Mouse (Mus musculus) lung, postnatal 0 days (tissue): ENCODE measurements around the gene Ehd2. TPM values are rescaled to one million over a fixed set of nuclear protein-coding genes. Genes with fewer than 3 reads are reported as not detected.
A peak's percentile ranks its signal among the peaks of the same experiment; 100 is the strongest.
"Not testable (repeated sequence)": the region's sequence is repeated elsewhere in the genome, so short reads cannot be mapped to it uniquely, and the experiment has no call there.

Source experiments
- ATAC-seq: fragments of 200-750 bp; cut with Nextera tagmentation; 2 replicates; pipeline ENCODE4 v1.8.0; 2017; ENCODE audit warnings: moderate library complexity
- DNase-seq: peaks from one replicate; pipeline ENCODE4 v3.0.0-alpha.2; 2016; ENCODE audit warnings: low spot score
- H3K27ac ChIP-seq: fragments of 300-500 bp; sonication (generic); 2 replicates; pipeline ENCODE4 v1.5.1; 2014; ENCODE audit warnings: antibody characterized with exemption, mild to moderate bottlenecking, low read length, mixed read lengths
- H3K27me3 ChIP-seq: fragments of 300-500 bp; sonication (generic); replicated peaks from 2 replicates; pipeline ENCODE4 v1.6.1; 2014; ENCODE audit warnings: low read length, mixed read lengths; ENCODE audit not compliant: insufficient read depth
- H3K36me3 ChIP-seq: fragments of 300-500 bp; sonication (generic); 2 replicates; pipeline ENCODE4 v1.6.1; 2014; ENCODE audit warnings: low read length, mixed read lengths; ENCODE audit not compliant: insufficient read depth
- H3K4me1 ChIP-seq: fragments of 300-500 bp; sonication (generic); 2 replicates; pipeline ENCODE4 v1.6.1; 2014; ENCODE audit warnings: antibody characterized with exemption, low read depth, low read length, mixed read lengths; ENCODE audit not compliant: insufficient read depth
- H3K4me2 ChIP-seq: fragments of 300-500 bp; sonication (generic); replicated peaks from 2 replicates; pipeline ENCODE4 v1.6.1; 2014; ENCODE audit warnings: low read depth, mild to moderate bottlenecking, low read length, moderate library complexity, mixed read lengths
- H3K4me3 ChIP-seq: fragments of 300-500 bp; sonication (generic); 2 replicates; pipeline ENCODE4 v1.5.1; 2014; ENCODE audit warnings: low read depth, low read length
- H3K9ac ChIP-seq: fragments of 300-500 bp; sonication (generic); replicated peaks from 2 replicates; pipeline ENCODE4 v1.6.1; 2014; ENCODE audit warnings: low read depth, mild to moderate bottlenecking
- H3K9me3 ChIP-seq: fragments of 300-500 bp; sonication (generic); 2 replicates; pipeline ENCODE4 v1.6.1; 2016; ENCODE audit warnings: low read length, mixed read lengths
- CTCF ChIP-seq: IDR thresholded peaks from 2 replicates; pipeline ENCODE4 v1.5.1; 2016; ENCODE audit warnings: antibody characterized with exemption, mild to moderate bottlenecking
- EP300 ChIP-seq: IDR thresholded peaks from 2 replicates; pipeline ENCODE4 v1.6.1; 2016; ENCODE audit warnings: antibody characterized with exemption, mild to moderate bottlenecking, control low read depth
- WGBS: fragments of 180-500 bp; shearing (Covaris S2); extraction: QIAGEN DNeasy Blood & Tissue Kit; methylation state at CpG from one replicate; pipeline ENCODE4 v1.1.7; 2014; 5-methylcytosine and 5-hydroxymethylcytosine counted together
- polyA plus RNA-seq: library from polyadenylated mRNA; unstranded; fragments of >200 nt; fragmentation: Nextera tagmentation; extraction: Ambion mirVana; gene quantifications from 2 replicates; pipeline ENCODE4 v1.2.1, GENCODE M21; 2015

Gene Ehd2
- polyA plus RNA-seq, 1 experiment from 2014 or later, result 92.2 TPM

DNA sequence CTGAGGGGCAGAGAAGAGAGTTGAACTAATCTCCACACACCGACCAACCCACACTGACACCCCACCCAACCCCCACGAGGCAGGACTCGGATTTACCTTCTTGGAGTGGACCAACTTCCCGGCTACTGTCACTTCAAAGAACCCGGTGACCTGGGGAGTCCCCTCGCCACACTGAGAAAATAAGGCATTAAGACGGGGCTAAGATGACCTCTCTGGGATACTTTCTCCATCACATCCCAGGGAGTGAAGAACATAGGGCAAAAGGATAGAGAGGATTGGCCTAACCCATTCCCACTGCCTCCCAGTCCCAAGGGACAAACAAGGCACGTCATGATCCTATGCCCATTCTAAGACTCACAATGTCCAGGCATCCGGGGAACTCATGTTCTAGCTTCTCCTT is 47.4 kb downstream of the Ehd2 start:
- WGBS, result 90% methylated on average over 9 of the region's 9 CpGs
- DNase-seq (no peak), ATAC-seq (no peak)
- Histone ChIP-seq H3K27ac (no peak overlapping the region), H3K4me1 (peaks cover 17% of the 10 kb centered on the region), H3K27me3 (no peaks in the 10 kb centered on the region), H3K4me3 (no peak overlapping the region), H3K9ac (no peak overlapping the region), H3K36me3 (peaks cover 10% of the 10 kb centered on the region; the same call in 1 of the 2 replicates), H3K9me3 (no peaks in the 10 kb centered on the region), H3K4me2 (no peak overlapping the region)
- TF ChIP-seq EP300 (no peak), CTCF (no peak)

GRCm38 (mm10) chr7:15918371-15918770 is 49.0 kb downstream of the Ehd2 start:
- peaks cover 17% of the 10 kb centered on the region for H3K4me1 ChIP-seq
- ATAC-seq, result no peak
- no peak overlapping the region for H3K4me3 ChIP-seq
- no peaks in the 10 kb centered on the region for H3K9me3 ChIP-seq
- no peak overlapping the region for H3K9ac ChIP-seq
- H3K27ac ChIP-seq, result no peak overlapping the region
- no peak for TF ChIP-seq CTCF
- TF ChIP-seq EP300, result no peak
- H3K36me3 ChIP-seq, result peaks cover 10% of the 10 kb centered on the region; the same call in 1 of the 2 replicates
- no peaks in the 10 kb centered on the region for H3K27me3 ChIP-seq
- no peak for DNase-seq
- no peak overlapping the region for H3K4me2 ChIP-seq

DNA sequence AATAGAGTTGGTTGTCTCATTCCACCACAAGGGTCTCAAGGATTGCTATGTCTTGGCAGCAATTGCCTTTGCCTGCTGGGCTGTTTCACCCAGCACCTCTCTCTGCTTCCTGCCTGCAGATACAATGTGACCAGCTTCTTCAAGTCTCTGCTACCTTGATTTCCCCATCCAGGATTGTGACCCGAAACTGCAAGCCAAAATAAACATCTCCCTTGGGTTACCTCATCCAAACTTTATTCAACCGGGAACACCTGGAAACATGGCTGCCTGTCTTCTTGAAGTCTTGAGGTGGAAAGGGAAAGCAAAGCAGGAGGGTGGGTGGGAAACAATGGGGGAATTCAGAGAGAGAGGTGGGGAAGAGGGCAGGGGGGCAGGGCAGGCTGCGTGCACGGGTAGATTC is 50.4 kb downstream of the Ehd2 start:
- DNase-seq, result no peak
- WGBS, result 55% methylated on average over 4 of the region's 4 CpGs

DNA sequence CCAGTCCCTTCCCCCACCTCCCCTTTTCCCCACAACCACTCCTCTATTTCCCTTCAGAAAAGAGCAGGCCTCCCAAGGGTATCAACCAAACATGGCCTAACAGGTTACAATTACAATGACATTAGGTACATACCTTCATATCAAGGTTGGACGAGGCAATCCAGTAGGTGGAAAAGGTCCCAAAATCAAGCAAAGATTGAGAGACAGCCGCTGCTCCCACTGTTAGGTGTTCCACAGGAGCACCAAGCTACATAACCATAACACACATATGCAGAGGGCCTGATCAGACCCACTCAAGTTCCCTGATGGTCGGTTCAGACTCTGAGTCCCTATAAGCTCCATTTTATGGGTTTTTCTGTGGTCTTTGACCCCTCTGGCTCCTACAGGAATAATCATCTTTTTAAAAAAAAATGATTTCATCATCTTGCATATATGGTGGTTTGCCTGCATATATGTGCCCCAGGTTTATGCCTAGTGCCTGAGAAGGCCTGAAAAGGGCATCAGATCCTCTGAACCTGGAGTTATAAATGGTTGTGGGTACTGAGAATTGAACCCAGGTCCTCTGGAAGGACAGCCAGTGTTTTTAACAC is 51.1 kb downstream of the Ehd2 start:
- H3K36me3 ChIP-seq, result peaks cover 10% of the 10 kb centered on the region; the same call in 1 of the 2 replicates
- DNase-seq (peak; percentile 3), ATAC-seq (no peak)
- 80% methylated on average over 3 of the region's 3 CpGs for WGBS
- no peak overlapping the region for H3K27ac ChIP-seq
- no peak overlapping the region for H3K4me3 ChIP-seq
- no peaks in the 10 kb centered on the region for H3K9me3 ChIP-seq
- no peak overlapping the region for H3K9ac ChIP-seq
- TF ChIP-seq CTCF (no peak), EP300 (no peak)
- no peaks in the 10 kb centered on the region for H3K27me3 ChIP-seq
- peaks cover 10% of the 10 kb centered on the region for H3K4me1 ChIP-seq
- no peak overlapping the region for H3K4me2 ChIP-seq

More for the DNA sequence above, 50.4 kb downstream of the Ehd2 start:
- TF ChIP-seq CTCF, result no peak
- no peak for TF ChIP-seq EP300
- H3K4me2 ChIP-seq, result no peak overlapping the region
- H3K9me3 ChIP-seq, result no peaks in the 10 kb centered on the region
- H3K4me1 ChIP-seq, result peaks cover 13% of the 10 kb centered on the region
- H3K9ac ChIP-seq, result no peak overlapping the region
- ATAC-seq, result no peak
- H3K27ac ChIP-seq, result no peak overlapping the region
- peaks cover 10% of the 10 kb centered on the region; the same call in 1 of the 2 replicates for H3K36me3 ChIP-seq
- no peak overlapping the region for H3K4me3 ChIP-seq
- H3K27me3 ChIP-seq, result no peaks in the 10 kb centered on the region

DNA sequence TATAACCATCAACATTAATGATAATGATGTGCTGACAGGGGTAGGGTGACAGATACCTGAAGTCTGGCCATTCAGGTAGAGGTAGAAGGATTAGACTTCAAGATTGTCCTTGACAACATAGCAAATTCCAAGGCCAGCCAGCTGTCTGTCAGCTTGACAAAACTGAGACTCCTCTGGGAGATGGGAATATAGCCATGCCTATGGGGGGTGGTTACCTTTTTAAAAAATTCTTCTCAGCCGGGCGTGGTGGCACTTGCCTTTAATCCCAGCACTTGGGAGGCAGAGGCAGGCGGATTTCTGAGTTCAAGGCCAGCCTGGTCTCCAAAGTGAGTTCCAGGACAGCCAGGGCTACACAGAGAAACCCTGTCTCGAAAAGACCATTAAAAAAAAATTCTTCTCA is 51.7 kb downstream of the Ehd2 start:
- H3K4me1 ChIP-seq, H3K9ac ChIP-seq, H3K4me3 ChIP-seq, H3K4me2 ChIP-seq, H3K9me3 ChIP-seq, ATAC-seq, H3K27ac ChIP-seq, H3K27me3 ChIP-seq, DNase-seq: not testable (repeated sequence)
- WGBS, result 80% methylated on average over 4 of the region's 4 CpGs
- H3K36me3 ChIP-seq, result peaks cover 10% of the 10 kb centered on the region; the same call in 1 of the 2 replicates

DNA sequence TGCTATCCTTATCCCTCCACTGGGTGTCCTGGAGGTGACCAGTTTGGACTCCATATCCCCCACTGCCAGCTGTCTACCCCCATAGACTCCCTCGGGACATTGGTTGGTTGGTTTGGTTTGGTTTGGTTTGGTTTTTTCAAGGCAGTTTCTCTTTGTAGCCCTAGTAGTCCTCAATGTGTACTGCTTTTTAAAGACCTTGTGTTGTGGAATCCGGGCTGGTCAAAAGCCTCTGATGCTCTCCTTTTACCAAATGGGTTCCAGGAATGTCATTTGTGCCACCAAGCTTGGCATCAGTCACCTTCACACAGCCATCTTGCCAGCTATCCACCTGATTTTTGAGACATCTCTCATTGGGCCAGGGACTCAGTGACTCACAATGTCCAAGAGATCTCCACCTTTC is 52.6 kb downstream of the Ehd2 start:
- no peak overlapping the region for H3K4me3 ChIP-seq
- H3K9me3 ChIP-seq, result no peaks in the 10 kb centered on the region
- peaks cover 10% of the 10 kb centered on the region; the same call in 1 of the 2 replicates for H3K36me3 ChIP-seq
- TF ChIP-seq CTCF (no peak), EP300 (no peak)
- no peak for ATAC-seq
- no peaks in the 10 kb centered on the region for H3K27me3 ChIP-seq
- H3K27ac ChIP-seq, result no peak overlapping the region
- 82% methylated on average over 2 of the region's 2 CpGs for WGBS
- no peak overlapping the region for H3K4me2 ChIP-seq
- DNase-seq, result no peak
- no peaks in the 10 kb centered on the region; the same call in 1 of the 2 replicates for H3K4me1 ChIP-seq
- H3K9ac ChIP-seq, result no peak overlapping the region
